Mouse (Mus musculus) bone marrow, adult 2 months (tissue): ENCODE results near the gene Slc1a2. TPM values are rescaled to one million over a fixed set of nuclear protein-coding genes. Genes with fewer than 3 reads are reported as not detected.

Experiments used
- H3K27ac ChIP-seq: fragments of 200-500 bp; 2 replicates; pipeline ENCODE4 v1.5.1; 2012; ENCODE audit warnings: low read depth, mild to moderate bottlenecking, control low read depth, inconsistent platforms, low read length; ENCODE audit not compliant: control insufficient read depth, poor library complexity, insufficient read depth
- H3K4me1 ChIP-seq: fragments of 200-500 bp; 2 replicates; pipeline ENCODE4 v1.6.1; 2011; ENCODE audit warnings: low read length; ENCODE audit not compliant: control insufficient read depth, insufficient read depth
- H3K4me3 ChIP-seq: fragments of 200-500 bp; replicated peaks from 2 replicates; pipeline ENCODE3; 2011; ENCODE audit warnings: mild to moderate bottlenecking, low read depth, low read length, control low read depth; ENCODE audit not compliant: control insufficient read depth
- CTCF ChIP-seq: fragments of 200-500 bp; IDR thresholded peaks from 2 replicates; pipeline ENCODE4 v1.5.1; 2011; ENCODE audit warnings: low read length, control low read depth; ENCODE audit not compliant: control insufficient read depth, insufficient read depth
- POLR2A ChIP-seq: fragments of 200-500 bp; IDR thresholded peaks from 2 replicates; pipeline ENCODE4 v1.6.1; 2011; ENCODE audit warnings: low read depth, mild to moderate bottlenecking, control low read depth, low read length, borderline replicate concordance; ENCODE audit not compliant: control insufficient read depth
- WGBS: fragments of 180-500 bp; shearing (Covaris S2); methylation state at CpG from one replicate; pipeline ENCODE4 v1.1.7; 2018; 5-methylcytosine and 5-hydroxymethylcytosine counted together
- polyA plus RNA-seq: library from polyadenylated mRNA; stranded (reverse); fragments of >200 nt; gene quantifications from 2 replicates; pipeline ENCODE4 v1.2.4, GENCODE M21; 2011; ENCODE audit warnings: low replicate concordance; ENCODE audit not compliant: missing spikeins, insufficient read depth, insufficient read length

Gene Slc1a2
- polyA plus RNA-seq, 1 experiment = 1.2 TPM

DNA sequence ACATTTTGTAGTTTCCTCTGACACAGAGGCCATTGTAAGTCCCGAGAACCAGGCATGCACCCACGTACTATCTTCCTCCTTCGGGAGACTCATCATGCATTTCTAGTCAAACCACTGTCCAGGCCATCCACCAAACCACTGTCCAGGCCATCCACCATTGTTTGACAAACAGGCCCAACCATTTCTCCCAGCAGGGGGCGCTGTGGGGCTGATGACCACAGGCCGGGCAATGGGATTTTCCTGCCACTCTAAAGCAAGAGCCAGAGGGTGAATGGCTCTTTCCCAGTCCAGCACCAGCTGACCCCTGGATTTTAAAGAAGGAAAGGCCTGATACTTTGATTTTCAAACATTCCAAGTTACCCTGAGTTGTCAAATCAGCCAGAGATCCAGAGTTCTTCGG lies 16.8 kb downstream of the Slc1a2 start:
- TF ChIP-seq CTCF (peak; percentile 71), POLR2A (no peak)

DNA sequence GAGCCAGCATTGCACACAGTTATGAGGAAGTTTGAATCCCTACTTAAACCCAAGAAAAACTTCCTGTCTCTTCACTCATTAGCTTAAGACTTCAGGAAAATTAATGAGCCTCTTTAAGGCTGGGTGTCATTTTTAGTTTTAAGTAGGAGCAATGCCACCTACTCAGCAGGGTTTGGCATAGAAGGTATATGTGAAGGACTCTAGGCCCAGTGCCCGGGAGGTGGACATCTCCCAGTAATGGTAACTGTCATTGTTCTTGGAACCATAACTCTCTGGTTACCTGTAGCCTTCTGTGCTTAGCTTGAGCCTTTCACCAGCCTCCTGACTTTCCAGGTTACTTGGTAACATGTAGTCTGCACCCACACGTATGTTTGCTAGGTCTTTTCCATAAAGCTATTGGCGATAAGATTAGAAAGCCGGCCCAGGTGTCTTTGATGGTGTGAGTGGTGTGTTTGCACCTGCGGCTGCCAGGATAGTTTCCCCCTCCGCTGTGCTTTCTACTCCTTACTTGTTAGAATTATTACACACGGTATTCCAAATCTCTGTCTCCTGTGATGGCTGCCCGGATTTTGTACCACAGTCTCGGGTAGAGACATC lies 18.4 kb downstream of the Slc1a2 start:
- TF ChIP-seq CTCF = no peak
- TF ChIP-seq POLR2A = no peak
- WGBS = 78% methylated on average over 9 of the region's 9 CpGs
- Histone ChIP-seq H3K4me1 (no peaks in the 10 kb centered on the region), H3K4me3 (no peak overlapping the region), H3K27ac (no peak overlapping the region)

More for the DNA sequence above, 16.8 kb downstream of the Slc1a2 start:
- no peak overlapping the region for H3K27ac ChIP-seq
- H3K4me1 ChIP-seq = no peaks in the 10 kb centered on the region
- H3K4me3 ChIP-seq = no peak overlapping the region
- 67% methylated on average over 6 of the region's 6 CpGs for WGBS

DNA sequence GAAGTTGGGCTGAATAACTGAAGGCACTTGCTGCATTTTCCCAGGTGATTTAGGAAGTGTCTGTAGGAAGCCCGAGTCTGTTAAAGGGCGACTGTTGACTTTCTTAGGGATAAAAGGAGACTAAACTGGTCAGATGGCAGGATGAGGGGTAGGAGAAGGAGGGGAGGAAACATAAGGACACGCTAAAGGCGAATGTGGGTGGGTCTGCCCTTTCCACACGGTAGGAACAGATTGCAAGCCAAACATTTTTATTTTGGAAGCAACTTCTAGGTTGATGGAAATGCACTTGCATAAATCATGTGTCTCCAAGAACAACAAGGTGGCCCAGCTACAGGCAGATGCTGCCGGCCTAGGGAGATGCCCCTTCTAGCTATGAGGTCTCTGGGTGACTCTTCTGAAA lies 18.9 kb downstream of the Slc1a2 start:
- 75% methylated on average over 6 of the region's 6 CpGs for WGBS
- H3K4me3 ChIP-seq = no peak overlapping the region
- TF ChIP-seq POLR2A (no peak), CTCF (no peak)
- H3K4me1 ChIP-seq = no peaks in the 10 kb centered on the region
- no peak overlapping the region for H3K27ac ChIP-seq

DNA sequence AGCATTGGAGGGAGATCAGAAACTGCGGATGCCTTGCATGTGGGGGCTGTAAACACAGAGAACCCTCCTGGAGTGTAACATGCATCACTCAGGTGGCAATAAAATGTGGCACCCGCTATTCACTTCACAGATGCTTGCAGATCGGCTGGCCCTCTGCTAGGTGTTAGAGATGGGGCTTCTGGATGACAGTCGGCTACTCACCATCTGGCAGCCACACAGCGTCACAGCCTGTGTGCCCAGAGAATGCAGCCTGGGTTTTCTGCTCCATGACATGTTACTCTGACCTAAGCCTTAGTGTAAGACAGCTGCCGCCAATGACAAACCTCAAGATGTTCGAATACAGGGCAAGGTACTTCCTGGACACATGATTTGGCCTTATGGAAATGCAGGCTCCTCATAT lies 22.9 kb downstream of the Slc1a2 start:
- WGBS = 75% methylated on average over 7 of the region's 7 CpGs
- no peak overlapping the region for H3K4me3 ChIP-seq
- H3K4me1 ChIP-seq = no peaks in the 10 kb centered on the region
- no peak for TF ChIP-seq CTCF
- no peak for TF ChIP-seq POLR2A
- H3K27ac ChIP-seq = no peak overlapping the region

DNA sequence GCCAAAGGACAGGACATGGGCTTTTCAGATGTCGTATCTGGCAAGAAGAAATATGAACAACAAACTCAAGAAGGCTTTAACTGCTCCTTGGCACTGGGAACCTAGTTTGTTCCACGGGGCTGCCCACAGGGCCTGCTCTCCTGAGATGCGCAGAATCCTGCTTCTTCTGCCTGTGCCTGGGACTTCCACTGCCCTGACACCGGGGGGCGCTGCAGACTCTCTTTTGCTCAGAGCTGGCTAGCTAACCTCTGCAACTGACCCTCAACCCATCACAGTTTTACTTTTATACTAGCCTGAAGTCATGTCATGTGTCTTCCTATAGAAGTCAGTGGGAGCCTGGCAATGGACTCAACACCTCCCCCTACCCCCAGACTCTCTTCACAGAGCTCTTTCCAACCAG lies 23.7 kb downstream of the Slc1a2 start:
- no peak overlapping the region for H3K27ac ChIP-seq
- no peaks in the 10 kb centered on the region for H3K4me1 ChIP-seq
- H3K4me3 ChIP-seq = no peak overlapping the region
- 49% methylated on average over 5 of the region's 5 CpGs for WGBS
- TF ChIP-seq CTCF (peak; percentile 68), POLR2A (no peak)

DNA sequence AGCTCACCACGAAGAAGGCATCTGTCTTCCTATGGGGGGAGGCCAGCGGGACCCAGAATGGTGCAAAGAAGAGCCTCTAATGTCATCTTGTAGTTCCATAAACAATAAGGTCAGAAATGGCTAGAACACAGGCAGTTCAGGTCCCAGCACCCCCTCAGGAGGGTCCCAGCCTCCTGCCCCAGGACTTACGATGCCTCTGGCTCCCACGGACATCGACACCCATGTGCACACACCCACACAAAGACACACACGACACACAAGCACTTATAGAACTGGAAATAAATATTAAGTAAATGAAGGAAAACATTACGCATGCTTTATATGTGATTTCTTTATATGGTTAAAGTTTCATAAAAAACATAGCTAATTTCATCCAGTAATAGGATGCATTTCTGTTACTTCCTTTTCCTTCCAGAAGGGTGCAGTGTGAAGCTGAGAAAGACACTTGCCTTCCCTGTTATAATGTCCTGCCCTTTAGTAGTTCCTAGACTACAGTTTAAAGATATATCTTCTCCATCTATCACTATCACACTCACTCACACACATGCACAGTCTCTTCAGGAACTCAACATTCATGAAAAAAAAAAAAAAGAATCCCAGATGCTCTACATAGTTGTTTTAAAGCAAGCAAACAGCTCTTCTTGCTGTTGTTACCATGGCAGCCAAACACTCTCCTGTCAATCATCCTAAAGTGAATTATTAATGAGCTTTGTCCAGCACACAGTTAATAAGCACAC lies 27.1 kb downstream of the Slc1a2 start:
- WGBS = 79% methylated on average over 7 of the region's 7 CpGs
- Histone ChIP-seq H3K4me1 (no peaks in the 10 kb centered on the region), H3K27ac (no peak overlapping the region), H3K4me3 (no peak overlapping the region)
- no peak for TF ChIP-seq CTCF

DNA sequence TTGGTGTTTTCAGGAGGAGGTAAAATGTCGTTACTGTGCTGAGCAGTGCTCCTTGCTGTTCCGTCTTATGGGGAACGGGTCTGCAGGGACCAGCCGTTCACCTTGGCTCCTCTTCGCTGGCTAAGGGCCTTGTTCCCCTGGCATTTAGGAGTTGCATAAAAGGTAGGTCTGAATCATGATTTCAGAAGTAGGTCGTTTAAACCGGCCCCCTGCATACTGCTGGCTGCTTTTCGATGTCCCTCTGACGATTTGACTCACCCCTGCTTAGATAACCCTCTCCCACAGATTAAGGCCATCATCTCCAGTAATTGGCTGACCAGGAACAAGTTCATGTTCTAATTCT lies 27.6 kb downstream of the Slc1a2 start:
- no peak overlapping the region for H3K27ac ChIP-seq
- 76% methylated on average over 9 of the region's 9 CpGs for WGBS
- H3K4me1 ChIP-seq = no peaks in the 10 kb centered on the region
- TF ChIP-seq CTCF = no peak
- TF ChIP-seq POLR2A = no peak
- no peak overlapping the region for H3K4me3 ChIP-seq

DNA sequence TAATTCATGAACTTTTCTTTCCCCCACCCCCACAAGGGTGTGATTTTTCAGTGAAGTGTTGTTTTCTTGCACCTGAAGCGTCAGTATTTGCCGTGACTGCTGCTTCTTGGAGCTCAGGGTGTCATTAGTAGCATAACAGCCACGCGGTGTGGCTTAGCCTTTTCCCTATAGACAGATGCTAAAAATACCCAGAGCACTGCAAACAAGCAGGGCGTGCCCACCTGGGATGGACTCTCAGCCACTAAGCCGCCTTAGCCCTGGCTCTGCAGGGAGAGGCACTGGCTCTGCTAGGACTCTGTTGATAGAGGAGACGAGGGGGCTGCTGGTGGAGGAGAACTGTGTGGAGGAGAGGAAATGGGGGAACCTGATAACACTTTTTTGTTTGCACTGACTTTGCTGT lies 35.1 kb downstream of the Slc1a2 start:
- TF ChIP-seq CTCF (no peak), POLR2A (no peak)
- H3K27ac ChIP-seq = no peak overlapping the region
- H3K4me3 ChIP-seq = no peak overlapping the region
- H3K4me1 ChIP-seq = no peaks in the 10 kb centered on the region
- WGBS = 60% methylated on average over 7 of the region's 7 CpGs

DNA sequence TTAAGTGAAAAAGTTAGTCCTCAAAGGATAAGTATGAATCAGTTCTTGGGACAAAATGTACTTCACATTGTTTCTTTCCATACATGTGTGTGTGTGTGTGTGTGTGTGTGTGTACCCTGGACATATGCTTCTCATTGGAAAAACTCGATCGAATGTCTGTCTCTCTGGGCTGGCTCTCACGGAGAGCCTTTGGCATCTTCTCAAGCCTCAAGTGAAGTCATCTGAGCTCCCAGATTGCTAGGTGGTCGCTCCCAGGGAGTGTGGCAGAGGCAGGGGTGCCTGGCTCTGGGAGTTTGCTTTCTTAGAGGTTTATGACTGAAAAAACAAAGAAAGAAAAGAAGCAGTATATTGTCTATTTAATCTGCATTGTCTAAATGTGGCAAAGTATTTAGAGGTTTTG lies 36.3 kb downstream of the Slc1a2 start:
- WGBS = 76% methylated on average over 4 of the region's 4 CpGs
- Histone ChIP-seq H3K4me1 (no peaks in the 10 kb centered on the region), H3K27ac (no peak overlapping the region), H3K4me3 (no peak overlapping the region)
- TF ChIP-seq CTCF = no peak
- no peak for TF ChIP-seq POLR2A
